Mouse (Mus musculus) frontal cortex, adult 2 months (tissue): ENCODE measurements around the gene Tbc1d4. TPM values are rescaled to one million over a fixed set of nuclear protein-coding genes. Genes with fewer than 3 reads are reported as not detected.

Experiments used
- DNase-seq, 2 experiments: peaks; one replicate each; pipeline ENCODE4 v3.0.0; 2022; ENCODE audit warnings: low spot score in 1 of 2; ENCODE audit errors: extremely low spot score in 1 of 2
- polyA plus RNA-seq: library from polyadenylated mRNA; depleted of rRNA; stranded (reverse); fragments of >200 nt; gene quantifications from 2 replicates; pipeline ENCODE4 v1.2.3, GENCODE M21; 2012; rRNA removed

The Tbc1d4 gene
- polyA plus RNA-seq, result 8.9 and 10.1 TPM in 2 replicates

DNA sequence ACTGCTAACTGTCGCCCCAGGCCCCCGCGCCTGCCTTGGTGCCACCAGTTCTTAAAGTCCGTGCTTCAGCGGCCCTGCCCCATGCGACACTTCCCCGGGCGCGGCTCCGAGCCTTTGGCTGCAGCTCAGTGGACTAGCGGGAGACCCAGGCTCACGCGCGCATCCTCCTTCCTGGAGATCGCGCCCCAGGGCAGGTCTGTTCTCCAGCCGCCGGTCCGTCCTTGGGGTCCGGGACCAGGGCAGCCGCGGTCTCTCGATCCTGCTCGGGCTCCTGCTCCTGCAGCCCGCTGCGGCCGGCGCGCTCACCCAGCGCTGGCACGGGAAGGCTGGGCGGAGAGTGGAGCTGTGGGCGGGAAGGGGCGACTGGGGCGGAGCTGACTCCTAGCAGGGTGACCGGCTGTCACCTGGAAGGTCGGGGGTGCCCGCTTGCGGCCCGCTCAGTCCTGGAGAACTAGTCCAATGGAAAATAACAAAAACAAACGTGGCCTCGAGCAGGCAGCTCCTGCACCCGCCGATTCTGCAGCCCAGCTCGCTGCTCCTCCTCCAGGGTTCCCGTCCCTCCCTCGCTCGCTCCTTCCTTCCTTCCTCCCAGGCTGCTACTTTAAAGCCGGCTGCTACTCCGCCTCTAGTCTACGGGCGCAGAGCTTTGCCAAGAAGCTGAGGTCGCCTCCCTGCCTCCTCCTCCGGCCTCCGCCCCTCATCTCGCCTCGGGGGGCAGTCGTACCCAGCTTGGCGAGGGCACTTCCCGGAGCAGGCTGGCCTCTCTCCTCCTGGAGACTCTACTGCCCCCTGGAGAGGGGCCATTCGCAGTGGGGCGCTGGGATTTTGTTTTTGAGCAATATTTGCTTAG is at the start of gene Tbc1d4:
Gene Tbc1d4, minus strand, starts transcription at position 673 of the 850 bp plus-strand sequence.
- DNase-seq, result peak; percentile 11 to 56

DNA sequence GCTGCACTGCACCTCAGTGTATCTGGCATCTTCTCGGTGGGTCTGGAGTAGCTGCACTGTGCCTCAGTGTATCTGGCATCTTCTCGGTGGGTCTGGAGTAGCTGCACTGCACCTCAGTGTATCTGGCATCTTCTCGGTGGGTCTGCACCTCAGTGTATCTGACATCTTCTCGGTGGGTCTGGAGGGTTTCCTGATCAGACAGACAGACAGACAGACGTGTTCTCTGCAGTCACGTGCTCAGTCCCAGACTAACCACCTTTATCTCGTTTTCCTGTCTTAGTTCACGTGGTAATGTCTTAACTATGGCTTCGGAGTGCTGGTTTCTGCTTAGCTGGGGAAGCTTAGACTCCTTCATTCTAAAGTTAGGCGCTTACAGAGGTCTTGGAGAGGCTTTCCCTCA is 47.3 kb upstream of the Tbc1d4 start:
- no peak for DNase-seq

DNA sequence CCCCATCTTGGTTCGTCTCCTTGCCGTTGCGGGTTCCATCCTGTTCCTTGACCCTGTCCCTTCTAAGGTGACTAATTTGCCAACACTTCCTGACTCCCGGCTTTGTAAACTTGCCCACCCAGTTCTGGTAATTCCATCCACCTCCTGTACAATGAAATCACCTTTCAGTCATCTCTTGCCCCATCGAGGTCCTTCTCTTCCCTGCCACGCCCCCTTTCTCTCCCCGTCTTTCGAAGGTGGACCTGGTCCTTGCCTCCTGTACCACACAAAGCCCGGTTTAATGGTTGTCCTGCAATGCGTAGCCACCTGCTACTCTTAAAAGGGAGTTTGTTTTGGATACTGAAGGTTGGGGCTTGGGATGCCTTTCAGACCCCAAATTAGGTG is 45.5 kb upstream of the Tbc1d4 start:
- no peak for DNase-seq

- DNase-seq, result peak; percentile 90 to 100
Observed at GRCm38 (mm10) chr14:101653581-101654525, 44.9 kb upstream of the Tbc1d4 start, which contains the start of gene Uchl3. Gene Uchl3, plus strand, starts transcription at chr14:101653967.

- DNase-seq, result no peak
Observed at GRCm38 (mm10) chr14:101652571-101652970, 43.6 kb upstream of the Tbc1d4 start.

DNA sequence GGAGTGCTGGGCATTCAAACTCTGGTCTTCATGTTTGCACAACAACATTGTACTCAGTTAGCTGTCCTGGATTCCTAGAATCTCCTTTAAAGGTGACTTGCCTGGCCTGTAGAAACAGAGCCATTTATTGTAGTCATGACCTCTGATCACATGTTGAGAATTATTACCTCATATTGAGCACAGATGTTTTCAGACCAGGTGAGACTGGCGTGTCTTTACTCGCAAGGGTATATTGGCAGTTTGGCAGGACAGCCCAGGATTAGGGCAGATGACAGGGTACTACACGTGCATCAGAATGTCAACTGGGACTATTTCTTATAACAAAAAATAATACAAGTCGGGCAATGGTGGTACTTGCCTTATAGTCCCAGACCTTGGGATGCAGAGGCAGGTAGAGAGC is 41.6 kb upstream of the Tbc1d4 start:
- no peak for DNase-seq

- no peak for DNase-seq
Observed at GRCm38 (mm10) chr14:101644948-101645347, 36.0 kb upstream of the Tbc1d4 start.

- DNase-seq, result peak; percentile 92 to 95
Observed at GRCm38 (mm10) chr14:101640153-101640843, 31.3 kb upstream of the Tbc1d4 start, which contains the start of gene Commd6. Gene Commd6, minus strand, starts transcription at chr14:101640686.

GRCm38 (mm10) chr14:101637381-101637780 is 28.4 kb upstream of the Tbc1d4 start:
- no peak for DNase-seq

DNA sequence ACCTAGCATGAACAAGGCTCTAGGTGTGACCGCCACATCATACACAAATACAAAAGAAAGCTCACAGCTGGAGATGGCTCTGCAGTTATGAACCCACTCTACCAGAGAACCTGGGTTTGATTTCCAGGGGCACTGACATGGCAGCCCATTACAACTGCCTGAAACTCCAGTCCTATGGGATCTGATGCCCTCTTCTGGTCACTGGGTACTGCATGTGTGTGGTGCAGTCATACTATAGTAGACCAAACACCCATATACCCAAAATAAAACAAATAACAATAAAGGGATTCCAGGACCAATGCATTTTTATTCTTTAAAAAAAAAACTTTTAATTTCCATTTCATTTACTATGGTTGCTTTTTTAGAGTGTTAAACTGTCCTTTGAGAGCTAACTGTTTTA is 26.8 kb upstream of the Tbc1d4 start:
- no peak for DNase-seq

GRCm38 (mm10) chr14:101630548-101630947 is 21.6 kb upstream of the Tbc1d4 start:
- no peak for DNase-seq

- DNase-seq, result no peak
Observed at GRCm38 (mm10) chr14:101617680-101618079, 8.7 kb upstream of the Tbc1d4 start.

GRCm38 (mm10) chr14:101616178-101616577 is 7.2 kb upstream of the Tbc1d4 start:
- no peak for DNase-seq

DNA sequence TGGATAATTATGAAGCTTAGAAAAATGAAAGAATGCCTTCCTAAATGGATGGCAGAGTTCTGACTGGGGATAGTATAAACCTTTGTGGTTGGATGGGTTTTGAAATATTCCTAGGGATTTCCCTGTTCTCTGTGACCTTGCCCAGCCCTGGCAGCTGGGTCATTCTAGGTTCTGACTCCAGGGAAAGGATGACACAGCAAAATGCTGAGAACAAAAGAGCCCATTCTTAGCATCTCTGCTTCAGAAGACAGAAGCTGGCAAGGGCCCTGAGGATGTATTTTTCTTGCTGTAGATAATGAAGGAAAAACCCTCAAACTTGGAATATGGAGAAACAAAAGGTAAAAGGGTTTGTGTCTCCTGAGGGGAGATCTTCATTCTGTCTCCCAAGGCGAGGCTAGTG is 4.2 kb upstream of the Tbc1d4 start:
- DNase-seq, result no peak

- DNase-seq, result no peak
Observed at GRCm38 (mm10) chr14:101610701-101611100, 1.7 kb upstream of the Tbc1d4 start.

GRCm38 (mm10) chr14:101607631-101608518 is 1.1 kb downstream of the Tbc1d4 start:
- peak; percentile 7 to 11 for DNase-seq

- no peak for DNase-seq
Observed at GRCm38 (mm10) chr14:101605843-101606242, 3.1 kb downstream of the Tbc1d4 start.

GRCm38 (mm10) chr14:101602851-101603250 is 6.1 kb downstream of the Tbc1d4 start:
- no peak for DNase-seq

- no peak for DNase-seq
Observed at GRCm38 (mm10) chr14:101597096-101597715, 11.8 kb downstream of the Tbc1d4 start.
